Mouse (Mus musculus) small intestine, adult 2 months (tissue): Measurements from ENCODE around the gene Emp1.

Experiments
- CTCF ChIP-seq: fragments of 200-500 bp; IDR thresholded peaks from 2 replicates; pipeline ENCODE4 v1.5.1; 2012; ENCODE audit warnings: low read depth, mild to moderate bottlenecking, control low read depth, inconsistent platforms, low read length, moderate library complexity, mixed read lengths; ENCODE audit not compliant: insufficient replicate concordance, insufficient read length; ENCODE audit errors: extremely low read depth
- POLR2A ChIP-seq: fragments of 200-500 bp; IDR thresholded peaks from 2 replicates; pipeline ENCODE4 v1.6.1; 2012; ENCODE audit warnings: low read depth, mild to moderate bottlenecking, control low read depth, inconsistent platforms, low read length, moderate library complexity

- no peak for TF ChIP-seq CTCF
- TF ChIP-seq POLR2A: no peak
These were observed 39.6 kb upstream of the Emp1 start for GRCm38 (mm10) chr6:135322749-135323148.
